Mouse (Mus musculus): ENCODE data around the gene Ezr.
A peak's percentile ranks its signal among the peaks of the same experiment; 100 is the strongest.
"Not testable (repeated sequence)": the region's sequence is repeated elsewhere in the genome, so short reads cannot be mapped to it uniquely, and the experiment has no call there.

Ezr gene

GRCm38 (mm10) chr17:6703381-6704270 lies 79.0 kb downstream of the Ezr start:
- not testable (repeated sequence) for DNase-seq

- not testable (repeated sequence) for DNase-seq
Observed at GRCm38 (mm10) chr17:6702625-6703221, 79.9 kb downstream of the Ezr start.

GRCm38 (mm10) chr17:6700077-6700476 lies 82.5 kb downstream of the Ezr start:
- DNase-seq: not testable (repeated sequence)

GRCm38 (mm10) chr17:6699502-6699901 lies 83.1 kb downstream of the Ezr start:
- not testable (repeated sequence) for DNase-seq

- DNase-seq: peak; percentile 70
Observed at GRCm38 (mm10) chr17:6697224-6697775, 85.3 kb downstream of the Ezr start.

- not testable (repeated sequence) for DNase-seq
Observed at GRCm38 (mm10) chr17:6696521-6696920, 86.1 kb downstream of the Ezr start.

- DNase-seq: not testable (repeated sequence)
Observed at GRCm38 (mm10) chr17:6695712-6696111, 86.9 kb downstream of the Ezr start.

GRCm38 (mm10) chr17:6691596-6691995 lies 91.0 kb downstream of the Ezr start:
- peak; percentile 94 for DNase-seq

GRCm38 (mm10) chr17:6689344-6689743 lies 93.2 kb downstream of the Ezr start:
- peak; percentile 74 for DNase-seq
